Comparison of ENCODE assay signal across 13 mouse cellular contexts in the genomic region with DNA sequence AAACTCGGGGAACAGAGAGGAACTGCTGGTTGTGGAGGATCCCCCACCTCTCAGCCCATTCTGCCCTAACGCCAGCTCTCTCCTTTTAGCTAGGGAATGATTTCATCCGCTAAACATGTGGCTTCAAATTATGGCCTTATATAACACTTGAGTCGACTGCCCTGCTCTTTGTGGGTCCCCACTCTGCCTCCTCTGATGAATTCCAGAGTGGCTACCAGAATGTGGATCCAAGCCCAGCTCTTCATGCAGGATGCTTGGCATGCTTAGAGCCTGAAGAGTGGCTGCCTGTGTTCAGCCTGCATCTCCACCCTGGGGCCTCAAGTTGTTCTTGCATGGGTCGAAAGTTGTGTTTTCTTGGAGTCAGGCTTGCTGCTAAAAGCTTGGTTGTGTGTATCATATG. TPM values are rescaled to one million over a fixed set of nuclear protein-coding genes. Genes with fewer than 3 reads are reported as not detected.
DNase-seq lines count a peak whose midpoint lies in the region; ATAC-seq and TF ChIP-seq lines count a peak whose summit lies in the region.
"Had no signal": no experiment of that assay in that cellular context is flagged by ENCODE, and none has a peak within 500 bp of the region (broad histone marks: within the 10 kb centered on the region; RNA-seq: fewer than 3 reads in every experiment).

No protein-coding gene starts in this region.

- TF ChIP-seq POLR2A in embryonic fibroblast, embryonic 13.5 days (IDR thresholded peaks at IDR 0.05; ENCODE audit: low read depth, low read length), result no peak

- H3K4me1 ChIP-seq in embryonic fibroblast, embryonic 13.5 days (ENCODE audit: control insufficient read depth, insufficient read depth, low read length), result peaks cover 16% of the 10 kb centered on the region

- no peak for DNase-seq in frontal cortex, postnatal 36 days (ENCODE audit: low spot score in 2 of 2)
- DNase-seq in heart, postnatal 4 days, result peak; percentile 56
- peak; percentile 68 for DNase-seq in lung, postnatal 36 days
- DNase-seq in urinary bladder, postnatal 36 days (ENCODE audit: low spot score in 2 of 2), result no peak
- no peak for DNase-seq in ovary, postnatal 36 days (ENCODE audit: low spot score)
- DNase-seq: adrenal gland, adult 8-10 months; cerebellum, adult 11 months; kidney, adult 8-10 months; layer of hippocampus, adult 9-11 months; right cerebral cortex, postnatal 4 days had no signal

- TF ChIP-seq CTCF in embryonic fibroblast, embryonic 13.5 days (IDR thresholded peaks at IDR 0.05; ENCODE audit: borderline replicate concordance, insufficient read depth, low read length), result no peak

- peak overlapping the region; percentile 97 for H3K27ac ChIP-seq in embryonic fibroblast, embryonic 13.5 days (ENCODE audit: insufficient read depth, low read length)

- peak; percentile 47 for ATAC-seq in frontal cortex, adult (ENCODE audit: low TSS enrichment)
- ATAC-seq in CD4-positive, CD25-positive, alpha-beta regulatory T cell, adult 4 months, result no peak

- no peak overlapping the region for H3K4me3 ChIP-seq in embryonic fibroblast, embryonic 13.5 days (ENCODE audit: insufficient read depth, low read length)

RNA-seq across cellular contexts. Expression of gene Haus8, which starts 9.9 kb away (rescaled TPM):
- 23.1 and 29.7 TPM in 2 replicates for polyA plus RNA-seq in embryonic fibroblast, embryonic 13.5 days (2011; ENCODE audit: insufficient read length, low read depth, missing spikeins)
- 10 to 100 TPM; 81.3 to 82.0 TPM for total RNA-seq in heart, postnatal 4 days (2021)
- polyA plus RNA-seq in CD4-positive, CD25-positive, alpha-beta regulatory T cell, adult 4 months (2017; shearing (Covaris generic)), result 10 to 100 TPM; 43.6 to 45.4 TPM

RNA-seq across cellular contexts. Expression of gene Myo9b, which starts 10.1 kb away (rescaled TPM):
- 67.5 and 95.8 TPM in 2 replicates for polyA plus RNA-seq in embryonic fibroblast, embryonic 13.5 days (2011; ENCODE audit: insufficient read length, low read depth, missing spikeins)
- total RNA-seq in heart, postnatal 4 days (2021), result 10 to 100 TPM; 47.8 to 51.5 TPM
- 10 to 100 TPM; 13.8 to 16.6 TPM for polyA plus RNA-seq in CD4-positive, CD25-positive, alpha-beta regulatory T cell, adult 4 months (2017; shearing (Covaris generic))

Comparison
In these comparisons a context has a peak if more than half of its experiments do, and no peak if none do; other contexts are left out.
1. DNase-seq: peak in heart, postnatal 4 days (single experiment) and lung, postnatal 36 days (single experiment); none in frontal cortex, postnatal 36 days (0 of 2), urinary bladder, postnatal 36 days (0 of 2) and ovary, postnatal 36 days (single experiment).